Mouse (Mus musculus) kidney, postnatal 0 days (tissue): ENCODE data around the gene Stmn1. TPM values are rescaled to one million over a fixed set of nuclear protein-coding genes. Genes with fewer than 3 reads are reported as not detected.

Experiments used
- ATAC-seq: fragments of 200-750 bp; cut with Nextera tagmentation; replicated peaks from 2 replicates; pipeline ENCODE4 v1.8.0; 2017; ENCODE audit warnings: low read depth, moderate number of reproducible peaks, moderate TSS enrichment, moderate library complexity; ENCODE audit not compliant: low FRiP score
- DNase-seq: peaks from one replicate; pipeline ENCODE4 v3.0.0-alpha.2; 2016; ENCODE audit warnings: low spot score
- H3K27ac ChIP-seq: fragments of 300-500 bp; sonication (generic); 2 replicates; pipeline ENCODE4 v1.5.1; 2014; ENCODE audit warnings: mild to moderate bottlenecking
- H3K27me3 ChIP-seq: fragments of 300-500 bp; sonication (generic); 2 replicates; pipeline ENCODE4 v1.6.1; 2014; ENCODE audit warnings: low read length, mixed read lengths; ENCODE audit not compliant: insufficient read depth
- H3K36me3 ChIP-seq: fragments of 300-500 bp; sonication (generic); 2 replicates; pipeline ENCODE4 v1.6.1; 2014; ENCODE audit warnings: low read length, mixed read lengths; ENCODE audit not compliant: insufficient read depth
- H3K4me1 ChIP-seq: fragments of 300-500 bp; sonication (generic); replicated peaks from 2 replicates; pipeline ENCODE4 v1.6.1; 2014; ENCODE audit warnings: antibody characterized with exemption, low read length, mixed read lengths; ENCODE audit not compliant: insufficient read depth
- H3K4me2 ChIP-seq: fragments of 300-500 bp; sonication (generic); 2 replicates; pipeline ENCODE4 v1.6.1; 2014; ENCODE audit warnings: mild to moderate bottlenecking, low read length, moderate library complexity, mixed read lengths
- H3K4me3 ChIP-seq: fragments of 300-500 bp; sonication (generic); replicated peaks from 2 replicates; pipeline ENCODE4 v1.5.1; 2014; ENCODE audit warnings: low read depth, low read length
- H3K9ac ChIP-seq: fragments of 300-500 bp; sonication (generic); 2 replicates; pipeline ENCODE4 v1.6.1; 2014; ENCODE audit warnings: low read depth, low read length
- H3K9me3 ChIP-seq: fragments of 300-500 bp; sonication (generic); replicated peaks from 2 replicates; pipeline ENCODE4 v1.6.1; 2016; ENCODE audit warnings: low read length, inconsistent platforms, mixed read lengths
- CTCF ChIP-seq: IDR thresholded peaks from 2 replicates; pipeline ENCODE4 v1.5.1; 2016; ENCODE audit warnings: antibody characterized with exemption, low read depth, mild to moderate bottlenecking, moderate library complexity
- WGBS: fragments of 180-500 bp; shearing (Covaris S2); extraction: QIAGEN DNeasy Blood & Tissue Kit; methylation state at CpG from one replicate; pipeline ENCODE4 v1.1.7; 2014; 5-methylcytosine and 5-hydroxymethylcytosine counted together
- polyA plus RNA-seq: library from polyadenylated mRNA; unstranded; fragments of >200 nt; fragmentation: Nextera tagmentation; extraction: Ambion mirVana; gene quantifications from 2 replicates; pipeline ENCODE4 v1.2.1, GENCODE M21; 2015

The Stmn1 gene
- polyA plus RNA-seq: 926 and 1,019 TPM in 2 replicates

- H3K4me2 ChIP-seq: peak within 1 kb of the TSS; percentile 98
- peak within 1 kb of the TSS; percentile 86 for H3K27ac ChIP-seq
- ATAC-seq: peak; percentile 96
- H3K27me3 ChIP-seq: no peaks in the 10 kb centered on the region
- peaks cover 7% of the 10 kb centered on the region; the same call in 1 of the 2 replicates for H3K36me3 ChIP-seq
- peak within 1 kb of the TSS; percentile 76 for H3K4me3 ChIP-seq
- WGBS: under 1% methylated on average over 31 of the region's 31 CpGs
- H3K9me3 ChIP-seq: no peaks in the 10 kb centered on the region
- peak; percentile 97 for DNase-seq
- H3K4me1 ChIP-seq: peaks cover 9% of the 10 kb centered on the region; the same call in 1 of the 2 replicates
- TF ChIP-seq CTCF: no peak
- H3K9ac ChIP-seq: peak within 1 kb of the TSS; percentile 81
Measured at GRCm38 (mm10) chr4:134468215-134468575, at the start of gene Stmn1. Gene Stmn1 (plus strand): TSS chr4:134468320.

GRCm38 (mm10) chr4:134421971-134422370, 46.1 kb upstream of the Stmn1 start:
- no peak overlapping the region for H3K4me2 ChIP-seq
- TF ChIP-seq CTCF: no peak
- ATAC-seq: no peak
- no peaks in the 10 kb centered on the region for H3K27me3 ChIP-seq
- 0 out of 2 replicates have a peak, but pooled peaks cover 15% of the 10 kb centered on the region for H3K36me3 ChIP-seq
- WGBS: 59% methylated on average over 11 of the region's 11 CpGs
- no peak overlapping the region for H3K4me3 ChIP-seq
- no peak for DNase-seq
- no peaks in the 10 kb centered on the region for H3K9me3 ChIP-seq
- no peaks in the 10 kb centered on the region for H3K4me1 ChIP-seq
- no peak overlapping the region for H3K9ac ChIP-seq
- H3K27ac ChIP-seq: no peak overlapping the region

GRCm38 (mm10) chr4:134423949-134424348, 44.2 kb upstream of the Stmn1 start:
- ATAC-seq (no peak), DNase-seq (no peak)
- Histone ChIP-seq H3K27ac (no peak overlapping the region), H3K36me3 (0 out of 2 replicates have a peak, but pooled peaks cover 12% of the 10 kb centered on the region), H3K4me3 (no peak overlapping the region), H3K4me1 (no peaks in the 10 kb centered on the region), H3K4me2 (no peak overlapping the region), H3K9ac (no peak overlapping the region), H3K9me3 (no peaks in the 10 kb centered on the region), H3K27me3 (no peaks in the 10 kb centered on the region)
- no peak for TF ChIP-seq CTCF
- WGBS: 88% methylated on average over 7 of the region's 7 CpGs

- Histone ChIP-seq H3K4me3 (no peak overlapping the region), H3K4me2 (no peak overlapping the region), H3K27me3 (no peaks in the 10 kb centered on the region), H3K36me3 (0 out of 2 replicates have a peak, but pooled peaks cover 12% of the 10 kb centered on the region), H3K9me3 (no peaks in the 10 kb centered on the region), H3K4me1 (no peaks in the 10 kb centered on the region), H3K27ac (no peak overlapping the region), H3K9ac (no peak overlapping the region)
- no peak for ATAC-seq
- no peak for DNase-seq
- TF ChIP-seq CTCF: no peak
- 62% methylated on average over 7 of the region's 7 CpGs for WGBS
Measured at GRCm38 (mm10) chr4:134425088-134425487, 43.0 kb upstream of the Stmn1 start.

DNA sequence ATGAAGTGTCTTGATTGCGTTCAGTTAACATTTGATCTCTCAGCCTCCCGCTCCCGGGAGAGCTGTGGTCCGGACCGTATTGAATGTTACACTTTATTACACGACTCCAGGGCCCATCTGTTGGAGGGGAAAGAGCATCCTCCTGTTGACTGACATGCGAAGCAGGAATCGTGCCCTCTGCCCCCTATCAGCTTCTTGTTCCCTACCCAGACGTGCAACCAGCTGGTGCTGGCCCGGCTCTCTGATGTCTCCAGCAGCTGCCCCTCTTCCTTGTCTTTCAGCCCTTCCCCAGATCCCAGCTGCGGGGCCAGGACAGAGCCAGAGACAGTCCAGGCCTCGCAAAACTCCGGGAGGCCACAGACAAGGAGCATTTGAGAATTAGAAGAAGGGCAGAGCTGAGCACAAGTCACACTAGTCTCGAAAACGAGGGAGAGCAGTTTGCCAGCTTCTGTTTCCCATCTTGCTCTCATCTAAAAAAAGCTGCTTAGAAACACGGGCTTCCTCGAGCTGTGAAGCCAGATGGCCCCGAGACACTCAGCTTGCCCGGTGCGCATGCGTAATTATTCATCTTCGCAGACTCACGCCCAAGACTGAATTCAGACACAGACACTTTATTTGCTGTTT, 37.6 kb upstream of the Stmn1 start:
- no peaks in the 10 kb centered on the region for H3K36me3 ChIP-seq
- DNase-seq: peak; percentile 64
- no peaks in the 10 kb centered on the region for H3K27me3 ChIP-seq
- TF ChIP-seq CTCF: no peak
- WGBS: 19% methylated on average over 23 of the region's 23 CpGs
- 0 out of 2 replicates have a peak overlapping the region, but pooled peaks have one; percentile 14 for H3K4me2 ChIP-seq
- H3K4me3 ChIP-seq: no peak overlapping the region
- H3K9me3 ChIP-seq: no peaks in the 10 kb centered on the region
- no peaks in the 10 kb centered on the region for H3K4me1 ChIP-seq
- ATAC-seq: no peak
- no peak overlapping the region for H3K9ac ChIP-seq
- H3K27ac ChIP-seq: no peak overlapping the region

- 81% methylated on average over 15 of the region's 15 CpGs for WGBS
Measured at GRCm38 (mm10) chr4:134432686-134433360, 35.3 kb upstream of the Stmn1 start.

More at GRCm38 (mm10) chr4:134432686-134433360, 35.3 kb upstream of the Stmn1 start:
- DNase-seq (no peak), ATAC-seq (no peak)
- no peaks in the 10 kb centered on the region for H3K9me3 ChIP-seq
- H3K36me3 ChIP-seq: no peaks in the 10 kb centered on the region
- no peak overlapping the region for H3K27ac ChIP-seq
- H3K4me3 ChIP-seq: no peak overlapping the region
- H3K4me2 ChIP-seq: no peak overlapping the region
- H3K9ac ChIP-seq: no peak overlapping the region
- H3K4me1 ChIP-seq: no peaks in the 10 kb centered on the region
- TF ChIP-seq CTCF: no peak
- no peaks in the 10 kb centered on the region for H3K27me3 ChIP-seq
